Mouse (Mus musculus): Measurements from ENCODE around the gene Gsn. TPM values are rescaled to one million over a fixed set of nuclear protein-coding genes. Genes with fewer than 3 reads are reported as not detected.

Gene Gsn
- polyA plus RNA-seq, 1 experiment from 2014 or later, result 72.4 TPM

DNA sequence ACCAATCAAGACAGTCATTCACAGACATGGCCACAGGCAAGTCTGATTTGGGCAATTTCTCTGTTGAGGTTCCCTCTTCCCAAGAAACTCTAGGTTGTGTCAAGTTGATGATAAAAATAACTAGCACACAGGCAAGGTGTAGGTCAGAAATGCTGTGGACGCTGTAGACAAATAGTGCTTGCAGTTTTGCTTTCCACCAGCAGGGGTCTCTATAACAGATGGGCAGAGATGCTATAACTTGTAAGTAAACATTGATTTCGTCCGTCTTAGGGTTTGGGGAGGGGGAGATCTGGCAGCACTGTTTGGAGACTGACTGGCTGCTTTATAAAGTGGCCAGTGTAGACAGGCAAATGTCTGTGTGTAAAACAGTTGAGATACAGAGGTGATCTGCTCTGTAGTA is 35.7 kb downstream of the Gsn start:
- Histone ChIP-seq H3K36me3 (no peaks in the 10 kb centered on the region), H3K9ac (no peak overlapping the region), H3K27me3 (no peaks in the 10 kb centered on the region), H3K4me2 (replicated peaks) (no peak overlapping the region), H3K4me3 (no peak overlapping the region), H3K27ac (no peak overlapping the region), H3K4me1 (no peaks in the 10 kb centered on the region), H3K9me3 (replicated peaks) (no peaks in the 10 kb centered on the region)
- ATAC-seq (ENCODE audit: low FRiP score), result no peak
- WGBS, result 27% methylated on average over 3 of the region's 3 CpGs

DNA sequence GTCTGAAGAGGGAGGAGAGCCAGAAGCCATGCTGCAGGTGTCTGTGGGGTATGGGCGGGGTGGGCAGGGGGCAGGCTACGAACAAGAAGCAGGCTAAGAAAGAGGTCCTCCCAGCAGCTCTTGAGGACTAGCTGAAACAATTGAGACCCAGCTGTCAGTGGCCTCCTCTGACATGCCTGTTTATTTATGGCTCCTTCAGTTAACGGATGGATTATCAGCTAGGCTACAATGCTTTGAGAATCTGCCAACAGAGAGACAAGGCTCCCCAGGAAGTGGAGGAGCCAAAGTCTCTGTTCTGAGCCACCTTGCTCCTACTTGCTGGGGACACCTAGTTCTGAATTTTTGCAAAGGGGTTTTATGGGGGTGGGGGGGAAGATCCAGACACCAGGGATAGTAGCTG is 36.5 kb downstream of the Gsn start:
- H3K9me3 ChIP-seq (replicated peaks), result no peaks in the 10 kb centered on the region
- no peak overlapping the region for H3K27ac ChIP-seq
- no peak for ATAC-seq (ENCODE audit: low FRiP score)
- 73% methylated on average over 3 of the region's 3 CpGs for WGBS
- H3K4me1 ChIP-seq, result no peaks in the 10 kb centered on the region
- no peaks in the 10 kb centered on the region for H3K27me3 ChIP-seq
- H3K4me2 ChIP-seq (replicated peaks), result no peak overlapping the region
- H3K36me3 ChIP-seq, result no peaks in the 10 kb centered on the region
- no peak overlapping the region for H3K4me3 ChIP-seq
- H3K9ac ChIP-seq, result no peak overlapping the region

DNA sequence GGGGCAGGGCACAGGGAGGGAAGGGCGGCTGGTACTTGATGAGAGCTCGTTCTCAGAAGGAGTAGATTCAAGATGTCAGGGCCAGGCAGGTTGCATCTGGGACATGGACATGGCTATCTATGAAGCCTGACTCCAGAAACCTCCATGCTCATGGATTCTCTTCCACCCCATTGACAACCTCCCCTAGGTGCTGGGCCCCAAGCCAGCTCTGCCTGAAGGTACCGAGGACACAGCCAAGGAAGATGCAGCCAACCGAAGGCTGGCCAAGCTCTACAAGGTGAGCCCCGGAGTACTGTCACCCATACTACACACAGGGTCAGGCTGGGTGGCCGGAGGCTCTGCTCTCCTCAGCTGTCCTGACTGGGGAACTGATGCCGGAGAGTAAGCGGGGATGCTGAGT is 37.1 kb downstream of the Gsn start:
- Histone ChIP-seq H3K27me3 (no peaks in the 10 kb centered on the region), H3K27ac (no peak overlapping the region), H3K9me3 (replicated peaks) (no peaks in the 10 kb centered on the region), H3K9ac (no peak overlapping the region), H3K36me3 (no peaks in the 10 kb centered on the region), H3K4me2 (replicated peaks) (no peak overlapping the region), H3K4me1 (no peaks in the 10 kb centered on the region), H3K4me3 (no peak overlapping the region)
- ATAC-seq (ENCODE audit: low FRiP score), result no peak
- 92% methylated on average over 8 of the region's 8 CpGs for WGBS

DNA sequence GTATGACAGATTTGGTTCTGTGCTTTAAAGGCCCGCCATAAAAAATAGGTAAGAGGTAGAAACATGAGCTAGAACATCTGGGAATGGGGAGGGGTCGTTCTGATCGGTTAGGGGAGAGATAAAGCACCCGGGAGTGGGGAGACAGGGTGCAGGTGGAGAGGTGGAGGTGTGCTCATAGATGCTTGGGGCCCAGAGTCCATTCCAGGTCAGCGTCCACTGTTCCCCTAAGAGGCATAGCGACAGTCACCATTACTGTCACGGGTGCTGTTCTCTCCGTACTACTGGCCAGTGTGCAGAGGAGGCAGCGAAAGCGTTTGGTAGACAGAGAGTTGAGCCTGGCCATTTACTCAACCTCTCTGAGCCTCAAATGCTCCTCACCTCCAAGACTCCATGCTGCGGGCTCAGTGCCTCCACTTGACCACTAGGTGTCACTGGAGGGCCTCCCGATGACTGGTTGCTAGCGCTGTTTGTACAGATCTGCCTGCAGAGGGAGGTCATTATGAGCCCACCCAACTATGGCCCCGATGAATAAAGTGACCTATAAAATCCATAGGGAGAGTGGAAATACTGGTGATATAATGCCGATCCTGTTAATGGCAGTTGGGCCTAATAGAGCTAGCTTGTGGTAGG is 41.6 kb downstream of the Gsn start:
- Histone ChIP-seq H3K9me3 (replicated peaks) (no peaks in the 10 kb centered on the region), H3K9ac (no peak overlapping the region), H3K4me2 (replicated peaks) (no peak overlapping the region), H3K27me3 (no peaks in the 10 kb centered on the region), H3K4me1 (no peaks in the 10 kb centered on the region), H3K4me3 (no peak overlapping the region), H3K36me3 (no peaks in the 10 kb centered on the region), H3K27ac (no peak overlapping the region)
- ATAC-seq (ENCODE audit: low FRiP score), result peak; percentile 68; the same call in 1 of the 2 replicates
- WGBS, result 25% methylated on average over 15 of the region's 15 CpGs

DNA sequence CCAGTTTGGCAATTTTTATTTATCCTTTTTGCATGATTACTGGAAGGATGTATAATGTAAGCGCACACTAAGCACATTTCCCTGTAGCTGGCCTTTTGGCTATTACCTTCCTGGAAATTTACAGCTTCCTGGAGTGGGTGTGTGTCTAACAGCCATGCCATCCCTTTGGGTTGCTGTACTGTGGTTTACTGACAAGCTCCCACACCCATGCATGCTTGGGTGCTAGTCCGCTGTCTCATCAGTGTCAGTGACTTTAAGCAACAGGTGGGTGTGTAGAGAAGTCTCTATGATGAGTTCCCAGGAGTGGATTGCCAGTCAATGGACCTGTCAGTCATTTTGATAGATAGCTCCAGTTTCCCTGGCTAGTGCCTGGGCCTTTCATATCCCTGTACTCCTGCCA is 43.3 kb downstream of the Gsn start:
- no peak for ATAC-seq (ENCODE audit: low FRiP score)
- 95% methylated on average over 2 of the region's 2 CpGs for WGBS

DNA sequence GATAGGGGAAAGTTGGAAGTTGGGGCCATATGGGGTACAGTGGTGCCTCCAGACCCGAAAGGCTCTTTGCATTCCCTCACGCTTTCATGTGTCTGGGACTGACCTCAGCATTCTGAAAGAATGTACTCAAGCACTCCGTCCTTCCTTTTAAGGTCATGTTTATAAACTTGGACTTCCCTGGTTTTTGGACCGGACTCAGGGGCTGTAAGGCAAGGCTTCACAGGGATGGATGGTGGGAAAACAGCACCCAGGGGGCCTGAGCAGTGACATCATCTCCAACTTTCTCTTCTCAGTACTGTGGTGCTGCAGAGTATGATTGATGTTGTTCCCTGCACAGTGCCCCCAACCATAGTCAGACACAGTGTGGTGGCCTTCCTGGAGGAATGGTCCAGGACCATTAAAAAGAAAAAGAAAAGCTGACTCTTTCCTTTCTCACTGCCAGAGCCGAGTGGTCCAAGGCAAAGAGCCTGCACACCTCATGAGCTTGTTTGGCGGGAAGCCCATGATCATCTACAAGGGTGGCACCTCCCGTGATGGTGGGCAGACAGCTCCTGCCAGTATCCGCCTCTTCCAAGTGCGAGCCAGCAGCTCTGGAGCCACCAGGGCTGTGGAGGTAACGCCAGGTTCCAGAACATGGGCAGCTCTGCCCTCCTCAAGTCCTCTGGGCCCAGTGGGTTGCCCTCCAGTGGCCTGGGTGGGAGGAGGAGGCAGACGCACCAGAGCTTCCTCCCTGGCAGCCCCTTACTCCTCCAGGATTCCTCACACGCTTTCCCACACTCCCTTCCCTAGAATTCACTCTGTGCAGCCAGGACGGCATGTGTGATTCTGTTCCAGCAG is 46.1 kb downstream of the Gsn start:
- H3K27me3 ChIP-seq, result no peaks in the 10 kb centered on the region
- ATAC-seq (ENCODE audit: low FRiP score), result no peak
- no peak overlapping the region for H3K9ac ChIP-seq
- no peak overlapping the region for H3K27ac ChIP-seq
- H3K4me1 ChIP-seq, result no peaks in the 10 kb centered on the region
- no peaks in the 10 kb centered on the region for H3K36me3 ChIP-seq
- WGBS, result 83% methylated on average over 13 of the region's 13 CpGs
- H3K4me2 ChIP-seq (replicated peaks), result no peak overlapping the region
- H3K9me3 ChIP-seq (replicated peaks), result no peaks in the 10 kb centered on the region
- H3K4me3 ChIP-seq, result no peak overlapping the region

More for the DNA sequence above, 43.3 kb downstream of the Gsn start:
- Histone ChIP-seq H3K27me3 (no peaks in the 10 kb centered on the region), H3K4me2 (replicated peaks) (no peak overlapping the region), H3K4me3 (no peak overlapping the region), H3K36me3 (no peaks in the 10 kb centered on the region), H3K27ac (no peak overlapping the region), H3K9me3 (replicated peaks) (no peaks in the 10 kb centered on the region), H3K9ac (no peak overlapping the region), H3K4me1 (no peaks in the 10 kb centered on the region)

DNA sequence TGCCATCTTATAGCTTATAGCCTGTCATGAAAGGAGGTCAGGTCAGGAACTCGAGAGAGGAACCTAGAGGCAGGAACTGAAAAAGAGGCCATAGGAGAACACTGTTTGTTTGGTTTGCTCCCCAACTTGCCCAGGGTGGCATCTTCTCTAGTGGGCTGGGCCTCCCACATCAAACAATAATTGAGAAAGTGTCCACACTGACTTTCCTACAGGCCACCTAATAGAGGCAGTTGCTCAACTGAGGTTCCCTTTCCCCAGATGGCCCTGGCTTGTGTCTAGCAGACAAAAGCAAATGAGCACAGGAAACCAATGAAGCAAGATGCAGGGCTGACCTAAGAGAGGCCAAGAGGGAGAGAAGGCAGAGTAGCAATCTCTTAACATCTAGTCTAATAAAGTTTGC is 52.0 kb downstream of the Gsn start:
- Histone ChIP-seq H3K9me3 (replicated peaks) (no peaks in the 10 kb centered on the region), H3K4me1 (no peaks in the 10 kb centered on the region), H3K27ac (no peak overlapping the region), H3K4me2 (replicated peaks) (no peak overlapping the region), H3K4me3 (no peak overlapping the region), H3K9ac (no peak overlapping the region), H3K27me3 (no peaks in the 10 kb centered on the region), H3K36me3 (no peaks in the 10 kb centered on the region)
- ATAC-seq (ENCODE audit: low FRiP score), result no peak
- 63% methylated on average over 1 of the region's 1 CpGs for WGBS

DNA sequence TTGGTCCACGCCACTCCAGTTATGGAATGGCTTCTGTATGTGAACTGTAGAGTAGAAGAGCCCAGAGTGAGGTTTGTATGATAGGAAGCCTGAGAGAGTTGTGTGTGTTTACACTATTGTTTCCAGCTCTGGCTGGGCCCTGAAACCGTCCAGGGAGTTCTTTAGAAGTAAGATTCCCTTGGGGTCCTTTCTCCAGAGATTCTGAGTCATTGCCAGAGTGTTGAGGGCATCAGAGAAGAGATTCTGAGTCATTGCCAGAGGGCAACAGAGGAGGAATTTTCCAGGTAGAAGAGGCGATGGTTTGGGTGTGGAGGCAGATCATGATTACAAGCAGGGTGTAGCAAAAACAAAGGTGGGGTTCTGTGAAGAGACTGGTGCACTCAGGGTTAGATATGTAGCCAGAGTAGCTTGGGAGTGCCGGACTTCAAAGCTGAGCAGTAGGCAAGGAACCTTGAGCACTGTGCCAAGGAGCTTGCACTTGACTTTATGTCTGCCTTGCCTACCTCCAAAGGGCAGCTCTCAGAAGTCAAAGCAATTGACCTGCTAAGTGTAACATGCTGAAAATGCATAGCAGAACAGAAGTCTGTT is 53.8 kb downstream of the Gsn start:
- Histone ChIP-seq H3K36me3 (no peaks in the 10 kb centered on the region), H3K9ac (no peak overlapping the region), H3K4me3 (no peak overlapping the region), H3K4me2 (replicated peaks) (no peak overlapping the region), H3K9me3 (replicated peaks) (no peaks in the 10 kb centered on the region), H3K4me1 (no peaks in the 10 kb centered on the region), H3K27me3 (no peaks in the 10 kb centered on the region), H3K27ac (no peak overlapping the region)
- WGBS, result 93% methylated on average over 4 of the region's 4 CpGs
- no peak for ATAC-seq (ENCODE audit: low FRiP score)

DNA sequence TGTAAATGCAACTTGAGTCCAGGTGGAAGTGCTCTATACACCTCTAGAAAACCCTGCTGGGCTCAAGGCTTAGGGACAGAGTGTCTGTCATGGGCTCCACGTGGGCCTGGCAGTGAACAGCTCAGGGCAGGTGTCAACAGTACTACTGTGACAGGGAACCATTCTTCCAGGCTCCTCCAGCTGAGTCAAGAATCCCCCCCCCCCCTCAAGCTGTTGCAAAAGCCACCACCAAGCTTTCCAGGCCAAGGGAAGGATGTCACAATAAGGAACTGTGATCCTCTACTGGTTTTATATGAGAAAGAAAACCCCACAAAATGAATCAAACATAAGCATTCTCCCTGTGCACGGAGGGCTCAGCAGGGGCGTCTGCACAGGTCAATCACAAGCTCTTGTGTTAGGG is 58.1 kb downstream of the Gsn start:
- no peak overlapping the region for H3K4me3 ChIP-seq
- no peaks in the 10 kb centered on the region for H3K27me3 ChIP-seq
- no peak overlapping the region for H3K4me2 ChIP-seq (replicated peaks)
- no peak overlapping the region for H3K27ac ChIP-seq
- no peak for ATAC-seq (ENCODE audit: low FRiP score)
- peaks cover 3% of the 10 kb centered on the region; the same call in 1 of the 2 replicates for H3K4me1 ChIP-seq
- no peaks in the 10 kb centered on the region for H3K36me3 ChIP-seq
- WGBS, result 47% methylated on average over 3 of the region's 3 CpGs
- no peak overlapping the region for H3K9ac ChIP-seq
- no peaks in the 10 kb centered on the region for H3K9me3 ChIP-seq (replicated peaks)

DNA sequence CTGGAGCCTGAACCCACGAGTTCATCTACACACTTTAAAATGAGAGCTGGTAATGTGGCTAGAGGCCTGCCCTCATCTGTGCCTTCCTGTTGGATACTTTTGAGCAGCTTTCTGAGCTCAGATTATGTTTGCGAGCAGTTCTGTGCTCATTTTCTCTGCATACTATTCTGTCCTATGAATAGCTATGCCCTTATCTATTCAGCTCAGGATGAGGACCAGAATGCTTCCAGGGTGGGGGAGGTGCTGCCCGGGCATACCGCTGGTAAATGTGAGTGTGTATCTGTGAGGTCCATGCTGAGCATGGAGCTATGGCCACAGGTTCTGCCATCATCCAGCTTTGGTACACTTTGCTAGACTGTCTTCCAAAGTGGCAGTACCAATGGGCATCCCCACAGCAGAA is 61.4 kb downstream of the Gsn start:
- no peak overlapping the region for H3K4me2 ChIP-seq (replicated peaks)
- no peak overlapping the region for H3K9ac ChIP-seq
- H3K9me3 ChIP-seq (replicated peaks), result no peaks in the 10 kb centered on the region
- H3K27ac ChIP-seq, result no peak overlapping the region
- no peaks in the 10 kb centered on the region for H3K27me3 ChIP-seq
- H3K4me3 ChIP-seq, result no peak overlapping the region
- peaks cover 20% of the 10 kb centered on the region for H3K4me1 ChIP-seq
- ATAC-seq (ENCODE audit: low FRiP score), result no peak
- no peaks in the 10 kb centered on the region for H3K36me3 ChIP-seq
- 85% methylated on average over 4 of the region's 4 CpGs for WGBS

DNA sequence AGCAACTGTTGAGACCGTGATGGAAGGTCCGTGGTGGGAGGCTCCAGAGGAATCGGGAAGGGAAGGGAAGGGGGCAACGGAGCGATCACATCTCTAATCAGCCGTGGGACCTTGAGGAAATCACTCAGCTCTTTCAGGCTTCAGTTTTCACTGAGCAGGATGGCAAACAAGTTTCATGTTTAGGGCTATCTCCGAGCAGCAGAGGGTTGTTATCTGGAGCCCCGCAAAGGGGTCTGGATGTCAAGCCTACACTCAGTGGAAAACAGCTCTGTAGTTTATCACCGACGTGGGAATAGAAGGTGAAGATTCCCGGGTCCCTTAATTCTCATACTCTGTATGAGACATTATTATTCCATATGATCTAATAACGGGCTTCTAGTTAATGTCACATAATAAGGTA is 62.2 kb downstream of the Gsn start:
- 84% methylated on average over 12 of the region's 12 CpGs for WGBS

DNA sequence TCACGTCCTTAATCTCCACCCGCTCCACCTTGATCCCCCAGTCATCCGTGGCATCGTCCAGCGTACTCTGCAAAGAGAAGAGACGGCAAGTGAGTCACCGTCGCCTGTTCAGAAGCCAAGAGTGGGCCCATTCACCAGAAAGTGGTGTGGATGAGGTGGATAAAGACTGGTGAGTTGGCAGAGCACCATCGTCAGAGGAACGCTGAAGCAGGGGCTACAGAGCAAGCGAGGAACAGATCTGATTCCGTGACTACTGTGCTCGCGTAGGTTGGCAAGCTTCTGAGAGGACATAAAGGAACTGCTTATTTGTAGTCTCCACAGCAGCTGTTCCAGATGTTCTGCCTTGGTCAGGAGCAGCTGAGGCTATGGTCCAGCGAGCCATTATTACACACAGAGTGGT is 64.2 kb downstream of the Gsn start:
- Histone ChIP-seq H3K4me1 (peaks cover 24% of the 10 kb centered on the region), H3K9ac (no peak overlapping the region), H3K36me3 (no peaks in the 10 kb centered on the region), H3K27me3 (no peaks in the 10 kb centered on the region), H3K4me3 (no peak overlapping the region), H3K4me2 (replicated peaks) (no peak overlapping the region), H3K9me3 (replicated peaks) (no peaks in the 10 kb centered on the region), H3K27ac (no peak overlapping the region)
- no peak for ATAC-seq (ENCODE audit: low FRiP score)
- WGBS, result 91% methylated on average over 15 of the region's 15 CpGs

More for the DNA sequence above, 62.2 kb downstream of the Gsn start:
- Histone ChIP-seq H3K4me3 (no peak overlapping the region), H3K4me2 (replicated peaks) (no peak overlapping the region), H3K27ac (no peak overlapping the region), H3K27me3 (no peaks in the 10 kb centered on the region), H3K9me3 (replicated peaks) (no peaks in the 10 kb centered on the region), H3K36me3 (no peaks in the 10 kb centered on the region), H3K9ac (no peak overlapping the region), H3K4me1 (peaks cover 20% of the 10 kb centered on the region)
- ATAC-seq (ENCODE audit: low FRiP score), result no peak

Data from hindbrain, embryonic 12.5 days (tissue).